Mouse (Mus musculus): ENCODE data around the gene Ube2e1.

Gene Ube2e1

GRCm38 (mm10) chr14:18331693-18332131 is at the start of gene Ube2e1:
TSS of gene Ube2e1 (minus strand) at chr14:18331859.
- in situ Hi-C loops (cut with MboI): no loop called here

- in situ Hi-C loops (cut with MboI): no loop called here
Measured at GRCm38 (mm10) chr14:18379841-18380240, 48.2 kb upstream of the Ube2e1 start.

GRCm38 (mm10) chr14:18377944-18378575 is 46.4 kb upstream of the Ube2e1 start:
- in situ Hi-C loops (cut with MboI): no loop called here

- in situ Hi-C loops (cut with MboI): no loop called here
Measured at GRCm38 (mm10) chr14:18376206-18376605, 44.5 kb upstream of the Ube2e1 start.

- in situ Hi-C loops (cut with MboI): no loop called here
Measured at GRCm38 (mm10) chr14:18373758-18374405, 42.2 kb upstream of the Ube2e1 start.

- in situ Hi-C loops (cut with MboI): no loop called here
Measured at GRCm38 (mm10) chr14:18372761-18373610, 41.3 kb upstream of the Ube2e1 start.

- in situ Hi-C loops (cut with MboI): no loop called here
Measured at GRCm38 (mm10) chr14:18369031-18369430, 37.4 kb upstream of the Ube2e1 start.

- in situ Hi-C loops (cut with MboI): no loop called here
Measured at GRCm38 (mm10) chr14:18367025-18367424, 35.4 kb upstream of the Ube2e1 start.

- in situ Hi-C loops (cut with MboI): no loop called here
Measured at GRCm38 (mm10) chr14:18364321-18364720, 32.7 kb upstream of the Ube2e1 start.

- in situ Hi-C loops (cut with MboI): no loop called here
Measured at GRCm38 (mm10) chr14:18356442-18356841, 24.8 kb upstream of the Ube2e1 start.

- in situ Hi-C loops (cut with MboI): no loop called here
Measured at GRCm38 (mm10) chr14:18355514-18356190, 24.0 kb upstream of the Ube2e1 start.

- in situ Hi-C loops (cut with MboI): no loop called here
Measured at GRCm38 (mm10) chr14:18353525-18353924, 21.9 kb upstream of the Ube2e1 start.

- in situ Hi-C loops (cut with MboI): no loop called here
Measured at GRCm38 (mm10) chr14:18352934-18353333, 21.3 kb upstream of the Ube2e1 start.

- in situ Hi-C loops (cut with MboI): no loop called here
Measured at GRCm38 (mm10) chr14:18350680-18351079, 19.0 kb upstream of the Ube2e1 start.

GRCm38 (mm10) chr14:18349871-18350270 is 18.2 kb upstream of the Ube2e1 start:
- in situ Hi-C loops (cut with MboI): no loop called here

GRCm38 (mm10) chr14:18343589-18343988 is 11.9 kb upstream of the Ube2e1 start:
- in situ Hi-C loops (cut with MboI): no loop called here

- in situ Hi-C loops (cut with MboI): no loop called here
Measured at GRCm38 (mm10) chr14:18342749-18343148, 11.1 kb upstream of the Ube2e1 start.

GRCm38 (mm10) chr14:18341088-18341487 is 9.4 kb upstream of the Ube2e1 start:
- in situ Hi-C loops (cut with MboI): no loop called here

- in situ Hi-C loops (cut with MboI): no loop called here
Measured at GRCm38 (mm10) chr14:18336106-18336505, 4.4 kb upstream of the Ube2e1 start.

GRCm38 (mm10) chr14:18330789-18331692 is 618 bp downstream of the Ube2e1 start:
- in situ Hi-C loops (cut with MboI): no loop called here

Data from mature B cell (primary cell).